Mouse (Mus musculus) liver, adult 10 weeks (tissue): ENCODE results near the gene Snrpf. TPM values are rescaled to one million over a fixed set of nuclear protein-coding genes. Genes with fewer than 3 reads are reported as not detected.

Source experiments
- polyA plus RNA-seq: library from polyadenylated mRNA; stranded (reverse); fragments of 350-450 nt; fragmentation: Illumina TruSeq; extraction: RNeasy Lipid Tissue Mini Kit (QIAGEN cat#74804); gene quantifications from one replicate; pipeline ENCODE4 v1.2.3, GENCODE M21; 2014; ENCODE audit warnings: low read depth, low replicate concordance

The Snrpf gene
- 14.6 TPM for polyA plus RNA-seq

DNA sequence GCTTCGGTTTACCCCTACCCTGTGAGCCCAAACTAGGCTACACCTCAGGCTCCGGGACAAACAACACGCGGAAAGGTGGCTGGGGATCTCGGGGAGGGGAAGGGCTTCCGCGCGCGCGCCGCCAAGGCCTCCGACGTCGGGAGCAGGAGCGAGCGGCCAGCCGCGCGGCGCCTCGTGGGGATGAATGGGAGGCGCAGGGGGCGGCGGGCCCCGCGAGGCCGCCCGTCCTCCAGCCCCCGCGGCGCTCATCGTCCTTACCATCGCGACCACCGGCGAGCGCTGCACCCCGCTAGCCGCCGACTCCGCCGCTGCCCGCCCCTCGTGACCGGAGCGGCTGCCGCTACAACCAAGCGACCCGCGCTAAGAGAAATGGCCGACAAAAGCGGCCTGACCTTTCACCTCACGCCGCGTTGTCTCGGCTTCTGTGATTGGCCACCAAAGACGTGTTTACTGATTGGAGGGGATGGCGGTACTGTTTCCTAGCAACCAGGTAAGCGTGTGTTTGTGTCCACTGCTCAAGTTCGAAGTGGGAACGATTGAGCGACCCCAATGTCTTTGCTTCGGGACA, at the start of gene Snrpf:
Gene Snrpf, minus strand, starts transcription at position 426 of the 568 bp plus-strand sequence.

DNA sequence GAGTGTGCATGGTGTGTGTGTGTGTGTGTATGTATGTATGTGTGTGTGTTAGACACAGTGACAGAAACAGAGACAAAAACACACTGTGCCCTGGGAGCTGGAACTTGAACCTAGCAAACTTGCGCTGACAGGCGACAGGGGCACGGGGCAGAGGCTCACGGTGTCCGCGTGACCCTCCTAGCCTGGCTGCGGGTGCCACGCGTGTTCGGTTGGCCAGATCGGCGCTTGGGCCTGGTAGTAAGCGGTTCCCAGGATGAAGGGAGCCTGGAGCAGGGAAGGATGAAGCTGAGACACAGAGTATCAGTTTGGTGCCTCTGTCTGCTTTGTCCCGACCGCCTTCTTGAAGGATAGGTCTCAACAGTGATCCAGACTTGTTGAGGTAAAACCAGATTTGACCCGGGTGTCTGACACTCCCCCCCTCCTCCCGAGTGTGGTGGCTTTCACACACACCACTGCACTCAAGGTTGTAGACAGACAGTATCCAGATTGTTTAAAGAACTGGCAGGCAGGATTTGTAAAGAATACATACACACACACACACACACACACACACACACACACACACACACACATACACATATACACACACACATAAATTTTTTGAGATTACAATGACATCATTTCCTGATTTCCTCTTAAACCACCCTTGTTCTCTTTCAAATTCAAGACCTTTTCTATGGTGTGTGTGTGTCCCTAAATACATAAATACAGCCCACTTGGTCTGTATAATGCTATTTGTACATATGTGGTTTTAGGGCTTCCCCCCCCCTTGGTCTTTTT, 48.9 kb downstream of the Snrpf start, which contains the start of gene Ccdc38:
Gene Ccdc38, plus strand, starts transcription at position 202 of the 780 bp plus-strand sequence.

GRCm38 (mm10) chr10:93539775-93540430, 49.6 kb downstream of the Snrpf start, which contains the start of gene Amdhd1:
Gene Amdhd1, minus strand, starts transcription at chr10:93540033.

Other genes with a start within 250 kb of the Snrpf start
- 24.1 TPM for gene Lta4h, start 136.3 kb downstream of the Snrpf start, polyA plus RNA-seq
- 236 TPM for gene Hal, start 100.9 kb downstream of the Snrpf start, polyA plus RNA-seq
- 197 TPM for gene Amdhd1, start 49.7 kb downstream of the Snrpf start, polyA plus RNA-seq
- gene Ccdc38, start 49.1 kb downstream of the Snrpf start, polyA plus RNA-seq, result 0.64 TPM
- gene Ntn4, start 51.0 kb upstream of the Snrpf start, polyA plus RNA-seq, result 6.9 TPM
- not detected for gene Usp44, start 241.8 kb upstream of the Snrpf start, polyA plus RNA-seq